Mouse (Mus musculus) intestine, embryonic 15.5 days (tissue): ENCODE data around the gene Hopx. TPM values are rescaled to one million over a fixed set of nuclear protein-coding genes. Genes with fewer than 3 reads are reported as not detected.
A peak's percentile ranks its signal among the peaks of the same experiment; 100 is the strongest.

Source experiments
- ATAC-seq: fragments of 200-750 bp; cut with Nextera tagmentation; 2 replicates; pipeline ENCODE4 v1.8.0; 2017; ENCODE audit warnings: moderate TSS enrichment, moderate library complexity
- H3K27ac ChIP-seq: fragments of 300-500 bp; sonication (generic); 2 replicates; pipeline ENCODE4 v1.5.1; 2015; ENCODE audit warnings: mild to moderate bottlenecking, inconsistent platforms
- H3K27me3 ChIP-seq: fragments of 300-500 bp; sonication (generic); replicated peaks from 2 replicates; pipeline ENCODE4 v1.6.1; 2015; ENCODE audit warnings: inconsistent platforms
- H3K36me3 ChIP-seq: fragments of 300-500 bp; sonication (generic); 2 replicates; pipeline ENCODE4 v1.6.1; 2015; ENCODE audit warnings: inconsistent platforms
- H3K4me1 ChIP-seq: fragments of 300-500 bp; sonication (generic); replicated peaks from 2 replicates; pipeline ENCODE4 v1.6.1; 2015; ENCODE audit warnings: inconsistent platforms
- H3K4me2 ChIP-seq: fragments of 300-500 bp; sonication (generic); replicated peaks from 2 replicates; pipeline ENCODE4 v1.6.1; 2015; ENCODE audit warnings: mild to moderate bottlenecking, inconsistent platforms
- H3K4me3 ChIP-seq: fragments of 300-500 bp; sonication (generic); replicated peaks from 2 replicates; pipeline ENCODE4 v1.5.1; 2015; ENCODE audit warnings: inconsistent platforms
- H3K9ac ChIP-seq: fragments of 300-500 bp; sonication (generic); 2 replicates; pipeline ENCODE4 v1.6.1; 2015; ENCODE audit warnings: inconsistent platforms
- H3K9me3 ChIP-seq: fragments of 300-500 bp; sonication (generic); 2 replicates; pipeline ENCODE4 v1.6.1; 2016; ENCODE audit warnings: inconsistent platforms
- WGBS: fragments of 180-500 bp; shearing (Covaris S2); methylation state at CpG from one replicate; pipeline ENCODE4 v1.1.7; 2015; 5-methylcytosine and 5-hydroxymethylcytosine counted together
- polyA plus RNA-seq: library from polyadenylated mRNA; unstranded; fragments of >200 nt; fragmentation: Nextera tagmentation; extraction: Ambion mirVana; gene quantifications from 2 replicates; pipeline ENCODE4 v1.2.1, GENCODE M21; 2015

Gene Hopx
- polyA plus RNA-seq, 1 experiment from 2014 or later: 3.8 TPM

GRCm38 (mm10) chr5:77094510-77095491 lies 20.1 kb downstream of the Hopx start:
- Histone ChIP-seq H3K4me3 (peak overlapping the region; percentile 71), H3K27me3 (no peaks in the 10 kb centered on the region), H3K4me1 (0 out of 2 replicates have a peak, but pooled peaks cover 5% of the 10 kb centered on the region), H3K36me3 (no peaks in the 10 kb centered on the region), H3K9me3 (no peaks in the 10 kb centered on the region), H3K9ac (peak overlapping the region; percentile 58), H3K4me2 (peak overlapping the region; percentile 96), H3K27ac (peak overlapping the region; percentile 58; the same call in 1 of the 2 replicates)
- peak; percentile 94 for ATAC-seq
- under 1% methylated on average over 69 of the region's 69 CpGs for WGBS

- H3K27me3 ChIP-seq: no peaks in the 10 kb centered on the region
- ATAC-seq: no peak
- WGBS: 43% methylated on average over 8 of the region's 8 CpGs
- peak overlapping the region; percentile 96 for H3K4me2 ChIP-seq
- no peaks in the 10 kb centered on the region for H3K9me3 ChIP-seq
- H3K27ac ChIP-seq: no peak overlapping the region
- 0 out of 2 replicates have a peak, but pooled peaks cover 5% of the 10 kb centered on the region for H3K4me1 ChIP-seq
- H3K9ac ChIP-seq: no peak overlapping the region
- H3K36me3 ChIP-seq: no peaks in the 10 kb centered on the region
- H3K4me3 ChIP-seq: peak overlapping the region; percentile 71
Measured at GRCm38 (mm10) chr5:77093961-77094360, 21.0 kb downstream of the Hopx start.

- no peak for ATAC-seq
- no peaks in the 10 kb centered on the region for H3K9me3 ChIP-seq
- H3K9ac ChIP-seq: no peak overlapping the region
- no peaks in the 10 kb centered on the region for H3K36me3 ChIP-seq
- WGBS: 69% methylated on average over 5 of the region's 5 CpGs
- 0 out of 2 replicates have a peak, but pooled peaks cover 5% of the 10 kb centered on the region for H3K4me1 ChIP-seq
- peak overlapping the region; percentile 39 for H3K4me2 ChIP-seq
- H3K27ac ChIP-seq: no peak overlapping the region
- no peaks in the 10 kb centered on the region for H3K27me3 ChIP-seq
- H3K4me3 ChIP-seq: peak overlapping the region; percentile 5; the same call in 1 of the 2 replicates
Measured at GRCm38 (mm10) chr5:77092531-77092930, 22.4 kb downstream of the Hopx start.

GRCm38 (mm10) chr5:77091923-77092322 lies 23.0 kb downstream of the Hopx start:
- Histone ChIP-seq H3K9me3 (no peaks in the 10 kb centered on the region), H3K27me3 (no peaks in the 10 kb centered on the region), H3K27ac (no peak overlapping the region), H3K36me3 (no peaks in the 10 kb centered on the region), H3K9ac (no peak overlapping the region), H3K4me1 (0 out of 2 replicates have a peak, but pooled peaks cover 5% of the 10 kb centered on the region), H3K4me2 (no peak overlapping the region), H3K4me3 (no peak overlapping the region)
- ATAC-seq: no peak
- WGBS: 76% methylated on average over 3 of the region's 3 CpGs

GRCm38 (mm10) chr5:77090521-77091096 lies 24.3 kb downstream of the Hopx start:
- H3K4me2 ChIP-seq: no peak overlapping the region
- H3K9ac ChIP-seq: no peak overlapping the region
- H3K9me3 ChIP-seq: no peaks in the 10 kb centered on the region
- H3K27ac ChIP-seq: no peak overlapping the region
- H3K36me3 ChIP-seq: no peaks in the 10 kb centered on the region
- 0 out of 2 replicates have a peak, but pooled peaks cover 5% of the 10 kb centered on the region for H3K4me1 ChIP-seq
- no peaks in the 10 kb centered on the region for H3K27me3 ChIP-seq
- ATAC-seq: no peak
- WGBS: 69% methylated on average over 5 of the region's 5 CpGs
- no peak overlapping the region for H3K4me3 ChIP-seq

- no peaks in the 10 kb centered on the region for H3K9me3 ChIP-seq
- no peak overlapping the region for H3K9ac ChIP-seq
- no peaks in the 10 kb centered on the region for H3K36me3 ChIP-seq
- no peak overlapping the region for H3K4me2 ChIP-seq
- no peak overlapping the region for H3K27ac ChIP-seq
- ATAC-seq: no peak
- H3K4me3 ChIP-seq: no peak overlapping the region
- WGBS: 88% methylated on average over 8 of the region's 8 CpGs
- no peaks in the 10 kb centered on the region for H3K27me3 ChIP-seq
- 0 out of 2 replicates have a peak, but pooled peaks cover 5% of the 10 kb centered on the region for H3K4me1 ChIP-seq
Measured at GRCm38 (mm10) chr5:77089901-77090300, 25.0 kb downstream of the Hopx start.

- 64% methylated on average over 1 of the region's 1 CpGs for WGBS
- H3K4me2 ChIP-seq: no peak overlapping the region
- 0 out of 2 replicates have a peak, but pooled peaks cover 5% of the 10 kb centered on the region for H3K4me1 ChIP-seq
- no peak overlapping the region for H3K9ac ChIP-seq
- no peak for ATAC-seq
- no peaks in the 10 kb centered on the region for H3K9me3 ChIP-seq
- no peak overlapping the region for H3K27ac ChIP-seq
- no peak overlapping the region for H3K4me3 ChIP-seq
- no peaks in the 10 kb centered on the region for H3K36me3 ChIP-seq
- H3K27me3 ChIP-seq: no peaks in the 10 kb centered on the region
Measured at GRCm38 (mm10) chr5:77089294-77089693, 25.6 kb downstream of the Hopx start.

GRCm38 (mm10) chr5:77087122-77087521 lies 27.8 kb downstream of the Hopx start:
- no peak for ATAC-seq
- no peak overlapping the region for H3K4me3 ChIP-seq
- no peaks in the 10 kb centered on the region for H3K36me3 ChIP-seq
- no peak overlapping the region for H3K9ac ChIP-seq
- 83% methylated on average over 3 of the region's 3 CpGs for WGBS
- no peaks in the 10 kb centered on the region for H3K9me3 ChIP-seq
- no peak overlapping the region for H3K27ac ChIP-seq
- no peaks in the 10 kb centered on the region for H3K4me1 ChIP-seq
- H3K27me3 ChIP-seq: no peaks in the 10 kb centered on the region
- no peak overlapping the region for H3K4me2 ChIP-seq

GRCm38 (mm10) chr5:77086541-77086940 lies 28.4 kb downstream of the Hopx start:
- Histone ChIP-seq H3K4me2 (no peak overlapping the region), H3K4me3 (no peak overlapping the region), H3K27ac (no peak overlapping the region), H3K9me3 (no peaks in the 10 kb centered on the region), H3K9ac (no peak overlapping the region), H3K4me1 (no peaks in the 10 kb centered on the region), H3K36me3 (no peaks in the 10 kb centered on the region), H3K27me3 (no peaks in the 10 kb centered on the region)
- 77% methylated on average over 7 of the region's 7 CpGs for WGBS
- no peak for ATAC-seq

- H3K4me3 ChIP-seq: no peak overlapping the region
- no peak overlapping the region for H3K4me2 ChIP-seq
- H3K4me1 ChIP-seq: no peaks in the 10 kb centered on the region
- H3K27ac ChIP-seq: no peak overlapping the region
- no peaks in the 10 kb centered on the region for H3K27me3 ChIP-seq
- H3K36me3 ChIP-seq: no peaks in the 10 kb centered on the region
- H3K9me3 ChIP-seq: no peaks in the 10 kb centered on the region
- ATAC-seq: no peak
- WGBS: 61% methylated on average over 10 of the region's 10 CpGs
- no peak overlapping the region for H3K9ac ChIP-seq
Measured at GRCm38 (mm10) chr5:77085753-77086450, 29.0 kb downstream of the Hopx start.

GRCm38 (mm10) chr5:77084418-77084817 lies 30.5 kb downstream of the Hopx start:
- Histone ChIP-seq H3K4me3 (no peak overlapping the region), H3K4me1 (no peaks in the 10 kb centered on the region), H3K36me3 (no peaks in the 10 kb centered on the region), H3K4me2 (no peak overlapping the region), H3K27me3 (no peaks in the 10 kb centered on the region), H3K9ac (no peak overlapping the region), H3K9me3 (no peaks in the 10 kb centered on the region), H3K27ac (no peak overlapping the region)
- no peak for ATAC-seq
- WGBS: 94% methylated on average over 4 of the region's 4 CpGs

- WGBS: 78% methylated on average over 7 of the region's 7 CpGs
- Histone ChIP-seq H3K4me2 (no peak overlapping the region), H3K4me3 (no peak overlapping the region), H3K27ac (no peak overlapping the region), H3K9me3 (no peaks in the 10 kb centered on the region), H3K27me3 (no peaks in the 10 kb centered on the region), H3K36me3 (no peaks in the 10 kb centered on the region), H3K4me1 (no peaks in the 10 kb centered on the region), H3K9ac (no peak overlapping the region)
- ATAC-seq: no peak
Measured at GRCm38 (mm10) chr5:77082735-77083134, 32.2 kb downstream of the Hopx start.
